Mouse (Mus musculus): Measurements from ENCODE around the gene Mlycd. TPM values are rescaled to one million over a fixed set of nuclear protein-coding genes. Genes with fewer than 3 reads are reported as not detected.

Gene Mlycd
- 1.9 TPM for polyA plus RNA-seq (2017; shearing (Covaris generic))

GRCm38 (mm10) chr8:119394524-119395026, at the start of gene Mlycd:
Gene Mlycd (plus strand): TSS chr8:119394878.

GRCm38 (mm10) chr8:119433582-119434174, 39.0 kb downstream of the Mlycd start, which contains the start of gene Osgin1:
Gene Osgin1 (plus strand): TSS chr8:119434124.

GRCm38 (mm10) chr8:119446211-119446989, 51.7 kb downstream of the Mlycd start, which contains the start of gene Necab2:
Gene Necab2 (plus strand): TSS chr8:119446719.

Other genes with a start within 250 kb of the Mlycd start
- 196 TPM for gene Hsbp1, start 50.4 kb upstream of the Mlycd start, polyA plus RNA-seq (2017; shearing (Covaris generic))
- 28.1 TPM for gene Osgin1, start 39.2 kb downstream of the Mlycd start, polyA plus RNA-seq (2017; shearing (Covaris generic))
- not detected for gene Necab2, start 51.8 kb downstream of the Mlycd start, polyA plus RNA-seq (2017; shearing (Covaris generic))
- gene Slc38a8, start 106.8 kb downstream of the Mlycd start, polyA plus RNA-seq (2017; shearing (Covaris generic)): not detected
- gene Mbtps1, start 163.9 kb downstream of the Mlycd start, polyA plus RNA-seq (2017; shearing (Covaris generic)): 126 TPM
- gene Hsdl1, start 180.3 kb downstream of the Mlycd start, polyA plus RNA-seq (2017; shearing (Covaris generic)): 138 TPM
- not detected for gene Dnaaf1, start 180.4 kb downstream of the Mlycd start, polyA plus RNA-seq (2017; shearing (Covaris generic))
- 44.3 TPM for gene Taf1c, start 210.3 kb downstream of the Mlycd start, polyA plus RNA-seq (2017; shearing (Covaris generic))
- not detected for gene Adad2, start 217.9 kb downstream of the Mlycd start, polyA plus RNA-seq (2017; shearing (Covaris generic))
- gene Kcng4, start 240.8 kb downstream of the Mlycd start, polyA plus RNA-seq (2017; shearing (Covaris generic)): not detected